Mouse (Mus musculus): Measurements from ENCODE around the gene Olfr1276.

DNA sequence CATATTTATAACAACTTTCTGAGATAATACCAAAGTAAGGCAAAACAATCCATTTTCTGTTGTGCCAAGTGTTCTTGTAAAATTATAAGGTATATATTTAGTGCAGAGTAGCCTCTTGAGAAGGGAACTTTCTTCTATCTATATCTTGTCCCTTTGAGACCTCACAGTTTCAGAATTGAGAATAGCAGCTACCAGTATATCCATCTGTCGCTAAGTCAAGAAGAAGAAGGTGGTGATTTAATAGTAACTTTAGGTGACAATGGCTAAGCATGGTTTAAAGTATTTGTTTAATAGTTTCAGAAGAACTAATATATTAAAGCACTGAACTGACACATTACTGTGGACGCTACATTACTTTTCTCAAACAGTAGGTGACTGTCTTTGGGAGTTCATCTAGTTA lies 19.7 kb downstream of the Olfr1276 start, which contains the start of gene Olfr1277:
- TF ChIP-seq GATA1 (IDR thresholded peaks at IDR 0.05; ENCODE audit: borderline replicate concordance, low read length): no peak
- TF ChIP-seq FLI1 (IDR thresholded peaks at IDR 0.05; ENCODE audit: low read length): no peak

Measured in megakaryocyte, embryonic 14.5 days (primary cell).